Mouse (Mus musculus) E14TG2a.4 (cell line): ENCODE data around the gene Fam198b.

Experiments
- CTCF ChIP-seq: conservative IDR thresholded peaks from 2 replicates; pipeline ENCODE4 v1.5.1; 2014; ENCODE audit warnings: low read length
- NANOG ChIP-seq: IDR thresholded peaks from 2 replicates; pipeline ENCODE4 v1.6.1; 2014; ENCODE audit warnings: borderline replicate concordance, low read length, mixed read lengths
- POU5F1 ChIP-seq: IDR thresholded peaks from 2 replicates; pipeline ENCODE4 v1.6.1; 2014; ENCODE audit warnings: low read length, borderline replicate concordance

- TF ChIP-seq CTCF (no peak), POU5F1 (no peak), NANOG (no peak)
Measured at GRCm38 (mm10) chr3:79884305-79884704, at the start of gene Fam198b.
